Mouse (Mus musculus): ENCODE results near the gene Baiap2l1.

GRCm38 (mm10) chr5:144387851-144388250 is 29.9 kb upstream of the Baiap2l1 start:
- TF ChIP-seq CEBPB (IDR thresholded peaks at IDR 0.05; ENCODE audit: insufficient read depth, poor library complexity, severe bottlenecking) (no peak), POLR2AphosphoS2 (IDR thresholded peaks at IDR 0.05; ENCODE audit: insufficient read length, low read depth) (no peak), POLR2A (IDR thresholded peaks at IDR 0.05; ENCODE audit: insufficient read length, low read depth) (no peak), E2F4 (IDR thresholded peaks at IDR 0.05; ENCODE audit: insufficient read depth) (no peak), USF1 (IDR thresholded peaks at IDR 0.05; ENCODE audit: low read depth) (no peak)

All from myocyte (in vitro differentiated cells).